8 mouse cellular contexts compared by ENCODE assay signal in the genomic region with DNA sequence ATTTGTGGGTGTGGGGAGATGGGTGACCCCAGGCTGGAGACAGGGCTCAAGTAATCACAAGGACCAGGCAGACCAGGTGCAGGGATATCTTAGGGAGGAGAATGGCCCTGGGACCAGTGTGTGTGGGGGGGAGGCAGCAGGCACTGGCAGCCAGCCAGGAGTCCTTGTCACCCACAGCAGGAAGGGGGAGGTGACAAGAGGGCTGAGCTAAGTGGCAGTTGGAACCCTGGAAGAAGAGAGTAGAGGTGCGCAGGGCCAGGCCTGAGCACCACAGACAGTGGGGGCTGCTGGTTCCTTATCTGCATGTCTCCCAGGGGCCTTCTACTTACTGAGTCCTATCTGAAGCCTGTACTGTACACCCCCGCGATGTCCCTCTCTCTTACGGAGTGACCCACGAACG. TPM values are rescaled to one million over a fixed set of nuclear protein-coding genes. Genes with fewer than 3 reads are reported as not detected.
A peak's percentile ranks its signal among the peaks of the same experiment; 100 is the strongest.
DNase-seq lines count a peak whose midpoint lies in the region; ATAC-seq and TF ChIP-seq lines count a peak whose summit lies in the region.
"Had no signal": no experiment of that assay in that cellular context is flagged by ENCODE, and none has a peak within 500 bp of the region (broad histone marks: within the 10 kb centered on the region; RNA-seq: fewer than 3 reads in every experiment).

No protein-coding gene starts in this region.

- peak; percentile 68 to 74 for DNase-seq in kidney, postnatal 4 days
- DNase-seq in yolk sac, embryonic 10.5 days (ENCODE audit: low spot score), result no peak
- no peak for DNase-seq in layer of hippocampus, postnatal 36 days

- ATAC-seq in megakaryocyte, adult 5-6 weeks (ENCODE audit: poor library complexity, severe bottlenecking), result no peak

- no peak for TF ChIP-seq CTCF in small intestine, adult 2 months (IDR thresholded peaks at IDR 0.05; ENCODE audit: extremely low read depth, insufficient read length, insufficient replicate concordance, low read depth, low read length)

- peak overlapping the region; percentile 79 for H3K4me3 ChIP-seq in megakaryocyte, embryonic 14.5 days (replicated peaks)
- H3K4me3 ChIP-seq in erythroblast, embryonic 14.5 days (replicated peaks), result peak overlapping the region; percentile 43
- H3K4me3 ChIP-seq in small intestine, adult 2 months (ENCODE audit: low read depth, low read length), result no peak overlapping the region

- TF ChIP-seq POLR2A in small intestine, adult 2 months (IDR thresholded peaks at IDR 0.05; ENCODE audit: low read depth, low read length), result no peak

- H3K4me1 ChIP-seq in megakaryocyte, embryonic 14.5 days, result peaks cover 49% of the 10 kb centered on the region
- peaks cover 56% of the 10 kb centered on the region for H3K4me1 ChIP-seq in erythroblast, embryonic 14.5 days (ENCODE audit: control insufficient read depth)
- H3K4me1 ChIP-seq in small intestine, adult 2 months (ENCODE audit: control insufficient read depth, insufficient read depth, insufficient read length, low read length), result peaks cover 41% of the 10 kb centered on the region

- 25% methylated on average over 6 of the region's 6 CpGs for WGBS in small intestine, adult 2 months

- H3K9me3 ChIP-seq in megakaryocyte, embryonic 14.5 days, result no peaks in the 10 kb centered on the region
- H3K9me3 ChIP-seq in erythroblast, embryonic 14.5 days (ENCODE audit: control insufficient read depth, low read length), result no peaks in the 10 kb centered on the region

- peaks cover 72% of the 10 kb centered on the region for H3K27me3 ChIP-seq in megakaryocyte, embryonic 14.5 days (replicated peaks)
- peaks cover 2% of the 10 kb centered on the region for H3K27me3 ChIP-seq in erythroblast, embryonic 14.5 days (ENCODE audit: control insufficient read depth)
- H3K27me3 ChIP-seq in small intestine, adult 2 months (ENCODE audit: control insufficient read depth, insufficient read depth, low read length), result no peaks in the 10 kb centered on the region

- no peaks in the 10 kb centered on the region for H3K36me3 ChIP-seq in megakaryocyte, embryonic 14.5 days (replicated peaks; ENCODE audit: low read length)
- H3K36me3 ChIP-seq in erythroblast, embryonic 14.5 days (ENCODE audit: control insufficient read depth), result peaks cover 7% of the 10 kb centered on the region
- no peaks in the 10 kb centered on the region for H3K36me3 ChIP-seq in small intestine, adult 2 months (ENCODE audit: control insufficient read depth, insufficient read depth, low read length)

- peak overlapping the region; percentile 95 for H3K27ac ChIP-seq in small intestine, adult 2 months (ENCODE audit: insufficient read depth, low read depth, low read length)

RNA-seq across cellular contexts. Expression of a gene that starts 7.0 kb away (rescaled TPM):
- polyA plus RNA-seq in megakaryocyte, embryonic 14.5 days (2012; ENCODE audit: insufficient read depth, low replicate concordance), result 8.5 and 10.4 TPM in 2 replicates
- total RNA-seq in megakaryocyte, adult 5-6 weeks (2015), result 2.1 and 3.3 TPM in 2 replicates
- total RNA-seq in megakaryocyte, adult 5-6 weeks (2017), result 2.2 and 2.7 TPM in 2 replicates
- polyA plus RNA-seq in erythroblast, embryonic 14.5 days (2012), result 0.91 and 1.1 TPM in 2 replicates
- 26.0 and 52.1 TPM in 2 replicates for polyA plus RNA-seq in small intestine, adult 2 months (2012; rRNA removed)
- 1 to 10 TPM; 8.3 to 8.4 TPM for total RNA-seq in layer of hippocampus, postnatal 36 days (2021)

RNA-seq across cellular contexts. Expression of a gene that starts 7.1 kb away (rescaled TPM):
- polyA plus RNA-seq in megakaryocyte, embryonic 14.5 days (2012; ENCODE audit: insufficient read depth, low replicate concordance), result not detected in 2 replicates
- total RNA-seq in megakaryocyte, adult 5-6 weeks (2015), result not detected in 2 replicates
- not detected in 2 replicates for total RNA-seq in megakaryocyte, adult 5-6 weeks (2017)
- polyA plus RNA-seq in erythroblast, embryonic 14.5 days (2012), result not detected in 2 replicates
- not detected in 2 replicates for polyA plus RNA-seq in small intestine, adult 2 months (2012; rRNA removed)
- total RNA-seq in layer of hippocampus, postnatal 36 days (2021), result not detected
- total RNA-seq: neutrophil, adult 5-6 weeks had no signal

RNA-seq across cellular contexts. Expression of a gene that starts 9.7 kb away (rescaled TPM):
- 0.82 TPM in 1 of 2 replicates, not detected in the other for polyA plus RNA-seq in megakaryocyte, embryonic 14.5 days (2012; ENCODE audit: insufficient read depth, low replicate concordance)
- not detected in 2 replicates for total RNA-seq in megakaryocyte, adult 5-6 weeks (2015)
- total RNA-seq in megakaryocyte, adult 5-6 weeks (2017), result not detected in 2 replicates
- not detected in 2 replicates for polyA plus RNA-seq in erythroblast, embryonic 14.5 days (2012)
- polyA plus RNA-seq in small intestine, adult 2 months (2012; rRNA removed), result 0.24 and 0.42 TPM in 2 replicates
- 1 to 10 TPM in 1 of 2 experiments, under 1 TPM in 1; 0.83 to 1.4 TPM for total RNA-seq in layer of hippocampus, postnatal 36 days (2021)
- total RNA-seq: neutrophil, adult 5-6 weeks had no signal

RNA-seq across cellular contexts. Expression of a gene that starts 19.0 kb away (rescaled TPM):
- polyA plus RNA-seq in megakaryocyte, embryonic 14.5 days (2012; ENCODE audit: insufficient read depth, low replicate concordance), result 0.04 TPM in 1 of 2 replicates, not detected in the other
- total RNA-seq in megakaryocyte, adult 5-6 weeks (2015), result not detected in 2 replicates
- 0.28 TPM in 1 of 2 replicates, not detected in the other for total RNA-seq in megakaryocyte, adult 5-6 weeks (2017)
- polyA plus RNA-seq in erythroblast, embryonic 14.5 days (2012), result 0.01 TPM in 1 of 2 replicates, not detected in the other
- polyA plus RNA-seq in small intestine, adult 2 months (2012; rRNA removed), result 40.2 and 105 TPM in 2 replicates
- total RNA-seq in layer of hippocampus, postnatal 36 days (2021), result 1 to 10 TPM; 1.6 to 2.1 TPM

RNA-seq across cellular contexts. Expression of a gene that starts 35.1 kb away (rescaled TPM):
- 23.5 and 70.4 TPM in 2 replicates for polyA plus RNA-seq in megakaryocyte, embryonic 14.5 days (2012; ENCODE audit: insufficient read depth, low replicate concordance)
- 24.0 and 28.5 TPM in 2 replicates for total RNA-seq in megakaryocyte, adult 5-6 weeks (2015)
- total RNA-seq in megakaryocyte, adult 5-6 weeks (2017), result 36.0 and 39.9 TPM in 2 replicates
- polyA plus RNA-seq in erythroblast, embryonic 14.5 days (2012), result 1.2 and 1.7 TPM in 2 replicates
- 47.0 and 76.5 TPM in 2 replicates for polyA plus RNA-seq in small intestine, adult 2 months (2012; rRNA removed)
- 10 to 100 TPM; 31.3 to 34.5 TPM for total RNA-seq in layer of hippocampus, postnatal 36 days (2021)

Comparison
In these comparisons a context has a peak if more than half of its experiments do, and no peak if none do; other contexts are left out.
1. DNase-seq: peak in kidney, postnatal 4 days (2 of 2); none in yolk sac, embryonic 10.5 days (single experiment) and layer of hippocampus, postnatal 36 days (0 of 2).